Mouse (Mus musculus) heart, postnatal 0 days (tissue): ENCODE results near the gene Zfp451.

Source experiments
- CTCF ChIP-seq: IDR thresholded peaks from 2 replicates; pipeline ENCODE4 v1.5.1; 2016; ENCODE audit warnings: antibody characterized with exemption, control low read depth, low read depth
- EP300 ChIP-seq: IDR thresholded peaks from 2 replicates; pipeline ENCODE4 v1.6.1; 2016; ENCODE audit warnings: antibody characterized with exemption, low read depth

- TF ChIP-seq CTCF (no peak), EP300 (no peak)
Observed at GRCm38 (mm10) chr1:33776175-33776611, 38.2 kb downstream of the Zfp451 start.
